Mouse (Mus musculus) erythroblast, adult 5-6 weeks (primary cell): ENCODE measurements around the gene Misp. TPM values are rescaled to one million over a fixed set of nuclear protein-coding genes. Genes with fewer than 3 reads are reported as not detected.

Experiments
- ATAC-seq: replicated peaks from 2 replicates; pipeline ENCODE4 v1.8.0; 2016; ENCODE audit warnings: moderate number of reproducible peaks, mild to moderate bottlenecking, moderate TSS enrichment, inconsistent platforms; ENCODE audit not compliant: poor library complexity, low FRiP score, severe bottlenecking
- total RNA-seq, 2 experiments: library from RNA; stranded (forward) in 1 of 2; stranded (reverse) in 1 of 2; fragments of 150-400 nt in 1 of 2; fragments of 200-764, 138-1000 nt in 1 of 2; gene quantifications; 2 replicates each; pipeline versions ENCODE4 v1.2.3 to v1.2.4; 2015 to 2017; ENCODE audit warnings: low replicate concordance in 2 of 2

The Misp gene
- not detected in 2 replicates for total RNA-seq (2015; ENCODE audit: low replicate concordance)
- not detected in 2 replicates for total RNA-seq (2017; ENCODE audit: low replicate concordance)

DNA sequence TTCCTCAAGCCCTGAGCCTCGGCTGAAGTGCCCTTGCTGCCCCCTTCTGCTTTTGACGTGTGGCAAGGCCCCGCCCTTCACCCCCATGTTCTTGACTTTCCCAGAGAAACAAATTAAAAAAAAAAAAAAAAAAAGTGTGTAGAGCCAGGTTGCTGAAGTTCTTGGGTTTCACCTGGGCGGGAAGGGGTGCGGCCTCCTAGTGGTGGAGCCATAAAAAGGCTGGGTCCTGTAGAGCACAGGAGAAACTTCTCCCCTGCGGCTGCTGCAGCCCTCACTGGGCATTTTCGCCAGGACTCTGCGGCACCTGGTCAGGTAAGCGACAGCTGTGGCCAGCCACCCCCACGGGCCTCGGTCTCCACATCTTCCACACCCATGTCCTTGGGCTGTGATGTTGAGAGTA lies at the start of gene Misp:
Gene Misp, plus strand, starts transcription at position 208 of the 400 bp plus-strand sequence.
- ATAC-seq: no peak

DNA sequence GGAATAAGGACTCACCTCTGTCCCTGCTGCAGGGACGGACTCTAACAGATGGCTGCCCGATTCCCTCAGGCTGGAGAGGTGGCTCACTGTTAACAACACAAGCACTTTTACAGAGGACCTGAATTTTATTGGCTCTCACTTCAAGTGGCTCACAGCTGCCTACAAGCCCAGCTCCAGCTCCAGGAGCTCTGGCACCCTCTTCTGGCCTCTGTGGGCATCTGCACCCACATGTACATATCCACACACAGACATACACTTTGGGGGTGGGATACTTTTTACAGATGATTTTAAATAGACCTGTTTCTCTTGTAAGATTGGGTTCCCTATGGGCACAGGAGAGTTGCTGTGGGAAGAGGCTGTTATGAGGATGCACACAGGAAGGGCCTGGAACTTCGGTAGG lies 48.5 kb upstream of the Misp start:
- no peak for ATAC-seq

DNA sequence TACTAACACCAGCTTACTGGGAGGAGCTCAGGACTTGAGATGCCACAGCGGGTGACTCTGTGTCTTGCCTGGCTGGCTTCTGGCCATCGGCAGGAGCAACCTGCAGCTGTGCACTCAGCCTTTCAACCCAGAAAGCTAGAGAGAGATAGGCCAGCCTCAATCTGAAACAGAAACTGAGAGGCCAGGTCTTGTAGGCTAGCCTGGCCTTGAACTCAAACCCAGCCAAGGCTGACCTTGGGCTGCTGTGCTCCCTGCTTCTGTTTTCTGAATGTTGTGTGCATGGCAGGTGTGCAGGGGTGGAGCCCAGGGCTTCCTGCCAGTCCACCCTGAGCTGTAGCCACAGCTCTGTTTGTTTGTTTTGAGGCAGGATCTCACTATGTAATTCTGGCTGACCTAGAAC lies 47.6 kb upstream of the Misp start:
- ATAC-seq: no peak

DNA sequence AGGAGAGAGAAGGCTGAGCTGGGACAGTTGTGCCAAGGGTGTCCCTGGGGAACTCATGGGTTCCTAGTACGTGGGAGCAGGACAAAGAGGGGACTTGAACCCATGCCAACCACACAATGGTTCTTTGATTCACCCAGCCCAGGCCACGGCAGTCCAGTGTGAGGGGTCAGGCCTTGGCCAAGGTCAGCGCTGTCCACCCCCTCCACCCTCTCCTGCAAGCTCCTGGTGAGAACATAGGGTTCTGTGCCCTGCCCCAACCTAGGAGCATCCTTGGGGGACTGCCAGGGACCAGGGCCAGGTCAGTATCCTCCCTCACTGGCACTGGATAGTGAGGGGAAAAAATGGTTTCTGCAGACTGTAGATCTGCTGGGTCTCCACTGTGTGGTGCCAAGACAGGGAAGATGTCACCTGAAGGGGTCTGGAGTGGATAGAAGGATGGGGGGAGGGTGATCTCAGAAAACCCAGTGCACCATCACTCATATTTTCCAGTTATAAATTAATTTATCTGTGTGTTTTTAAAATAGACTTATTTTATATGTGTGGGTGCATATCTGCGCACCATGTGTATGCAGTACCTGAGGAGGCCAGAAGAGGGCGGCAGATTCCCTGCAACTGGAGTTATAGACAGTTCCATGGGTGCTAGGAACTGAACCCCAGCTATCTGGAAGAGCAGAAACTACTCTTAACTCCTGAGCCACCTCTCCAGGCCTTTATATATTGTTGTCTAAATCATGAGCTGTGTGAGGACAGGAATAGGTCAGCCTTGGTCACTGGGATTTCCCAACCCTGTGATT lies 46.1 kb upstream of the Misp start:
- ATAC-seq: no peak

DNA sequence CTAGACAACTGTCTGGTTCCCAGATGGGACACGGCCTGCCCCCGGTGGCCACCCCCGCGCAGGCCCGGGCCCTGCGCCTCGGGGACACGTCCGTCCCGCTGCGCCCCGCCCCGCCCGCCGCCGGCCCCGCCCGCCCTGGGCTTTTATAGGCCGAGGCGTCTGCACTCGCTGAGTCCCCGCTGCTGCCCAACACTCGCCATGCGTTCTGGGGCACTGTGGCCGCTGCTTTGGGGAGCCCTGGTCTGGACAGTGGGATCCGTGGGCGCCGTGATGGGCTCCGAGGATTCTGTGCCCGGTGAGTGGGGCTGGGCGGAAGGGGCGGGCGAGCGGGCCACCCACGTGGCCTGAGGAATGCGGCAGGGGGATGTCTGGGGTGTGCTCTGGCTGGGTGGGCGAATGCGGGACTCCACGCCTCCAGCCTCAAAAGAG lies 43.7 kb upstream of the Misp start, which contains the start of gene Fstl3:
Gene Fstl3, plus strand, starts transcription at position 170 of the 429 bp plus-strand sequence.
- ATAC-seq: no peak

DNA sequence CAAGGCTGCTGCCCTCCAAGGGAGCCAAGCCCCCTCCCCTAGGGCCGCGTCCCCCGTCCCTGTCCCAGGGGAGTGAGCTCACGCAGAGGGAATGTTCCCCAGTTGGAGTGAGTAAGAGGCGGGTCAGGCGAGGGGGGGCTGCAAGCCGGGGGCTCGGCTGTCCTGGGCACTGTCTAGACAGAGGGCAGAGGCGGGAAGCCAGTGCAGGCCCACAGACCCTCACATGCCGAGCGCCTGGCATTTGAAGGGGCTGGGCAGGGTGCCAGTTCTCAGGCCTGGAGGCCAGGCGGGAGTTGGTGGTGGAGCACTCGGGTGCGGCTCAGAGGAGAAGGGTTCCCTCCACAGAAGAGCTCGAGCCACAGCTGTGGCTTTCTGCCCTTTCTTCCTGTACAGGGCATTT lies 42.8 kb upstream of the Misp start:
- no peak for ATAC-seq

DNA sequence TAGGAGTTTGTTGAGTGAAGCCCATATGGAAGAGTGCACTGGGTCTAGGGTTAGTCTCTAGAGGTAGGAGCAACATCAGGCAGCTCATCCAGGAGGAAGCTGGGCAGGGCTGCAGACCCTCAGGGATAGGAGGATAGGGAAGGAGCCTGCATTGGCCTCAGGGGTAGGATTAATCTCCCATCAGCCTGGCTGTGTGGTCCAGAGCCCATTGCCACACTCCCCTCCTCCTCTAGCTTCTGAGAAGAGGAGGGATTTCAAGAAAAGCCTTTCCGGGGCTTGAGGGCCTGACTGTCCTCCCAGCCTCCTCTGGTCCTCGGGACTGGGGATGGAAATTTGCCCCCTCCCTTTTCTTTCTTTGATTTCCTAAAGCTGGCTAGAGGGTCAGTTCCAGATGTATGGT lies 41.6 kb upstream of the Misp start:
- ATAC-seq: no peak

DNA sequence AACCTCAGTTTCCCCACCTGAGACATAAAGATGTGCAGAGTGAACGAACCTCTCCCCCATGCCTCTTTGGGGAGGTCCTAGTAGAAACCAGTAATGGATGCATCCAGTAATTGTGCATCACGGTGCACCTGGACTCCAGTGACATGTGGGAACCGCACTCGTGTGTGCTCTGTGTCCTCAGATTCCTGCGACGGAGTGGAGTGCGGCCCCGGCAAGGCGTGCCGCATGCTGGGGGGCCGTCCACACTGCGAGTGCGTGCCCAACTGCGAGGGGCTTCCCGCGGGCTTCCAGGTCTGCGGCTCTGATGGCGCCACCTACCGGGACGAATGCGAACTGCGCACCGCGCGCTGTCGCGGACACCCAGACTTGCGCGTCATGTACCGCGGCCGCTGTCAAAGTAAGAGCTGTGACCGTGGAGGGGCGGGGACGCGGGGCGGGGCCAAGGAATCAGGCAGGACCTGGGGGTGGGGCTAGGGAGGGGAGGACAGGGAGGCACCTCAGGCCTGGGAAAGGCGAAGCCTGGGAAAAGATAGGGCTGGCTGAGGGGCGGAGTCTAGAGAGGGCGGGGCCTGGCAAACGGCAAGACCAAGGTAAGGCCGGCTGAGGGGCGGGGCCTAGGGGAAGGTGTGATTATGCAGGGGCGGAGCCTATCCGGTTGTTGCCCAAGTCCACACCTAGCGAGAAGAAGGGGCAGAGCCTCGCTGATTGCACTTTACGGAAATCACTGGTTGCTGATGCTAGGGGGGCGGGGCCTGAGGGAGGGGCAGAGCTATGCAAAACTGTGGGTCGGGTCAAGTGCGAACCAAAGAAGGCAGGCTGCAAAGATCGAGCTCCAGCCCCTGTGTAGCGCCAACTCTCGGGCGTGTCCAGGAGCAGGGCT lies 40.8 kb upstream of the Misp start:
- peak; percentile 74 for ATAC-seq

DNA sequence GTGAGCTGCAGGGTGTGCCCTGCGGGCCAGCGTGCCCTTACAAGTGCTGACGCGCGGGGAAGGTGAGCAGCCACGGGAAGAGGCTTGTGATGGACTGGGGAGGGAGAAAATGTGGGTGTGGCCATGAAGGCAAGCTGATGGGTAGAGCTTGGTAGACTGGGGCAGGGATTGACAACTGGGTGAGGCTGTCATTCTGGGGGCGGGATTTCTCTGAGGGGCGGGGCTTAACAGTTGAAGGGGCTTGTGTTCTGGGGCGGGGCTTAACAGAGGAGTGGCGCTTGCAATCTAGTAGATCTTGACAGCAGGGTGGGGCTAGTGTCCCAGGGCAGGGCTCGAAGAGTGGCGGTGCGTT lies 40.1 kb upstream of the Misp start:
- peak; percentile 48; the same call in 1 of the 2 replicates for ATAC-seq

DNA sequence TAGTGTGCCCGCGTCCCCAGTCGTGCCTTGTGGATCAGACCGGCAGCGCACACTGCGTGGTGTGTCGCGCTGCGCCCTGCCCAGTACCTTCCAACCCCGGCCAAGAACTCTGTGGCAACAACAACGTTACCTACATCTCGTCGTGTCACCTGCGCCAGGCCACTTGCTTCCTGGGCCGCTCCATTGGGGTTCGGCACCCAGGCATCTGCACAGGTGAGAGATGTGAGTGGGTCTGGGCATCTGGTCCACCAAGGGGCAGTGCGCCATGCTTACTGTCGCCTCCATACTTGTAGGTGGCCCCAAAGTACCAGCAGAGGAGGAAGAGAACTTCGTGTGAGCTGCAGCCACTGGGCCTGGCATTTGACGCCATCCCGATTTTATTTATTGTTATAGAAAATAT lies 39.6 kb upstream of the Misp start:
- ATAC-seq: no peak

DNA sequence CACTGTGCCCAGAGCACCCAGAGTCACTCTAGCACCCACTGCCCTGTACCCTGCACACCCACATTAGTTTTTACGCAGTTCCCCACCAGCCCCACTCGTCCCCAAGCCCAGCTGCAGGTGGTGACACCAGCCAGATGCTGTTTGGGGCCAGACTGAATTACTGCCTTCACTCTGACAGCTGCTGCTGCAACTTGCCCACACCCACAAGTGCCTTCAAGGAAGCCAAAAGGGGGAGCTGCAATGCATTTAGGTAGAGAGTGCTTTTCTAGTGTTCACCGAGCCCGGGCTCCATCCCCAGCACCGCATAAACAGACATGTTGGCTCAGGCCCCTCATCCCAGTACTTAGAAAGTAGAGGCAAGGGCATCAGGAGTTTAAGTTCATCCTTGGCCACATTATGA lies 38.8 kb upstream of the Misp start:
- no peak for ATAC-seq

DNA sequence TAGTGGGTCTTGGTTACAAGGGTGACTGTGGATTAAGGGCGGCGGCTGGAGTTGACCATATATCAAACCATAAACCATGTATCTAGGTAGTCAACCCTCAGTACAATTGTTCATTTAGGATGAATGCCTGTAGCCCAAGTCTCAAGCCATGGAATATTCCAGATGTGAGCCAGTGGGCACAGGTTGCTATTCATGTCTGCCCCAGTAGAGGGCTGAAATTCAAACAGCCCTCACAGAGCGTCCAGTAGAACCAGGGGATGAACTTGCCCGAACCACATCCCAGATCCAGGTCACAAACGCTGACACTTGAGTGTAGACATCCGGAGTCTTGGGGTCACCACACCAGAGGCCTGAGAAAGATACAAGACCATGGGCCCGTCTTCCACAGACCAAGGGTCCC lies 37.7 kb upstream of the Misp start:
- ATAC-seq: no peak

DNA sequence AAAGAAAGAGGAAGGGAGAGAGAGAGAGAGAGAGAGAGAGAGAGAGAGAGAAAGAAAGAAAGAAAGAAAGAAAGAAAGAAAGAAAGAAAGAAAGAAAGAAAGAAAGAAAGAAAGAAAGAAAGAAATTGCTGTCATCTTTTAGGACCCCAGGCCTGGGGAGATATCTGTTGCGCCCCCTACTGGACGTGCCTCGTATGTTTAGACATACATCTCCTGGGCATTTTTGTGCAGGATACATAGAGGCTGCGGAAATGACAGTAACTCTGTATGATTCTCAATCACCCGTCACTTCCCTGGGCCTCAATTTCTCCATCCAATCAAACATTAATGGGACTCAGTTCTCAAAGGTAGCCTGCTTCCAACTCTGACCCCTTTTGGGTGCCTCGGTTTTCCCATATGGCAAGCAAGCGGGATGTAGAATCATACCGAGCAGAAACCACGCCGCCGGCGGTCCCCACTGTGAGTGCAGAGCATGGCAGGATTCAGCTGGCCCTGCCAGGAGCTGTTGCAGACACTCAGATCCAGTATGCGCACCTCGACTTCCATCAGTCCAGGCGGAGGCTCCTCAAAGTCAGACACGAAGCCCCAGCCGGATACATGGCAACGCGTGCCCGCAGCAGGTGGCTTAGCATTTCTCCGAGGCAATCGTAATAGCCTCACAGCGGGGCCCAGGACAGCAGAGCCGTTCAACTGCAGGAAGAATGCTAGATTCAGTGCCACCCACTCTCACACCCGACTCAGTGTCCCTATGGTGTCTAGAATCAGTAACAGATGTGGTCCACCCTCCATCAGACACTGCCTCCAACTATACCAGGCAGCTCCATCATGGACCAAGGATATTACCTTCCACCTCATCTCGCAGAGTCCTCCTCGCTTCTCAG lies 36.6 kb upstream of the Misp start:
- ATAC-seq: no peak

DNA sequence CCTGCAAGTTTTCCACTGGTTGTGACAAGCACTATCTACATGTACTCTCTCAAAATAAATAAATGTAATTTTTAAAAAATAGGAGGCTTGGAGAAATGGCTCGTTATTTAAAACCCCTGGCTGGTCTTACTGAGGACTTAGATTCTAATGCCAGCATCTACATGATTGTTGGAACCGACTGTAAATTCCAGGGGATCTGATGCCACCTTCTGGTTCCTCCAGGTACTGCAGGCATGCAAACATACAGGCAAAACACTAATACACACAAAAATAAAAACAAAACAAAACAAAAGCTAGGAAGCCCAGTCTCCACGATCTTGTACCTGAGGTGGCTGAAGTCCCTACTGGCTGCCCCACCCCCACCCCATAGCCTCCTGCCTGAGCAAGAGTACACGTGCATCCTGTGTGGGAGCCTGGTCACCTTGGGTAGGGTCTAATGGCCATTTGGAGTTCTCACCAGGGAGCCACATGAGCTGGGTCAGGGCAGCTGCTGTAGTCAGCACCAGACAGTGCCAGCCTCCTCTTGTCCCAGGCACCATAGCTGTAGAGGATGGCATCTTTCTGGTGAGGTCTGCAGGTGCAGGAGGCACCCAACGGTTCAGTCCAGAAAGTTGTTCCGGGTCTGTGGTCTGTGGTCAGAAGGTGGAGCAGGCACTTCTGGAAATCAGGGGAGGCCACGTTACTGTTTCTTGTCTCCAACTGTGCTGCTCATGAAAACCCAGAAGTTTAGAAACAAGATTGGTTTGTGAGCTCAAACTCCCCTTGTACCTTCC lies 32.2 kb upstream of the Misp start:
- peak; percentile 59 for ATAC-seq

DNA sequence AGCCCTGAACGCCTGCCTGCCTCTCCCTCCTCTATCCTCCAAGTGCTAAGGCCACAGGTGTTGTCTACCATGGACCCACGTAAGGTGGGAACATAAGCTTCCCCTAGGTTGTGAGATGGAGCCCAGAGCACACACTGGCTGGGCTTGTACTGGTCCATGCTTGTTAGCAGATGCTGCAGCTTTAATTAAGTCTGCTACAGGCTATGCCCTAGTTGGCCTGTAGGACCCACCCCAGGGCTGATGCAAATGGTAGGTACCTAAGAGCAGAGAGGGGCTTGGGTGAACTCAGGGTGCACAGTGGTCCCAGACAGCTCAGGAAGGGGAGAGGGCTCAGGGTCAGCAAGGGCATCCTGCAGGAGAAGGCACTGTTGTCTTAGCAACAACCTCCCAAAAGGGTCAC lies 31.2 kb upstream of the Misp start:
- no peak for ATAC-seq

DNA sequence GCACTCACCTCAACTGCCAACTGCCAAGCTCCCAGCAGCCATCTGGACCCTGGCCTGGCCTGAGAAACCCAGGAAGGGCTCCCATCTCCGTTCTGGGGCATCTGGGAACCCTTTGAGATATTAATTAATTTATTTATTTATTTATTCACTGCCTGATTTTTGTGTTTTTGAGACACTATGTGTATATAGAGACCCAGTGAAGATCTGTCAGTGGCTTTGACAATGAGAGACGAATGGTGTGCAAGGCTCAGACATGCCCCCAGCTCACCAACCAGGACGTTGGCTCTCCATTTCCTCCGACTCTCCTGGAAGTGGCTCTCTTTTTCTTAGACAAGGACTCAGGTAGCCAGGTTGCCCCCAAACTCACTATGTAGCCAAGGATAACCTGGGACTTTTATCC lies 29.9 kb upstream of the Misp start, which contains the start of gene Prss57:
Gene Prss57, minus strand, starts transcription at position 101 of the 400 bp plus-strand sequence.
- ATAC-seq: no peak

DNA sequence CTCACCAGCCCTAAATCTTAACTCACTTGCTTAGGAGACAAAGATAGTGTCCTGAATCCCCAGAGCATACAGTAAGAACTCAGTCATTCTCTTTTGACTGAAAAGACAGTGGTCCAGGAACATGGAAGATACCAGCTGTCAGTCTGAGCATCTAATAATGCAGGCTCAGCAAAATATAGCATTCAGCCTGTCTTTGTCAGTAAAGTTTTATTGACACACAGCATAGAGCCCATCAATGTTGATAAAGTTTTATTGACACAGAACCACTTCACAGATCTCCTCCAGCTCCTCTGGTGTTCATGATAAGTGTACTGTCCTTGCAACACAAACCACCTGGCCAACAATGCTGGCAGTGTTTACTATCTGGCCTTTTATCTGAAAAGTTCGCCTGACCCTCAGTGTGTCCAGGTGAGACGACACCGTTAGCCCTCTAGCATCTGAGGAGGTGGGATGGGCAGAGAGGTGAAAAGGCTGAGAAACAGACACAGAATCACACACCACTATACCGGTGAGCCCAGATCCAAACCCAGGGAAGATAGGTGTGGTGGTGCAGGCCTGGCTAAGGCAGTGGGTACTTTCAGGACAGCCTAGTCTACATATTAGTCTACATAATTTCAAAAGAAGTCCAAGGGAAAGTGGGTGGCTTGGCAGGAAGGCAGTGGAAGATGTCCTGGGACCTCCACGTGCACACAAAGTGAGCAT lies 28.3 kb upstream of the Misp start:
- no peak for ATAC-seq

DNA sequence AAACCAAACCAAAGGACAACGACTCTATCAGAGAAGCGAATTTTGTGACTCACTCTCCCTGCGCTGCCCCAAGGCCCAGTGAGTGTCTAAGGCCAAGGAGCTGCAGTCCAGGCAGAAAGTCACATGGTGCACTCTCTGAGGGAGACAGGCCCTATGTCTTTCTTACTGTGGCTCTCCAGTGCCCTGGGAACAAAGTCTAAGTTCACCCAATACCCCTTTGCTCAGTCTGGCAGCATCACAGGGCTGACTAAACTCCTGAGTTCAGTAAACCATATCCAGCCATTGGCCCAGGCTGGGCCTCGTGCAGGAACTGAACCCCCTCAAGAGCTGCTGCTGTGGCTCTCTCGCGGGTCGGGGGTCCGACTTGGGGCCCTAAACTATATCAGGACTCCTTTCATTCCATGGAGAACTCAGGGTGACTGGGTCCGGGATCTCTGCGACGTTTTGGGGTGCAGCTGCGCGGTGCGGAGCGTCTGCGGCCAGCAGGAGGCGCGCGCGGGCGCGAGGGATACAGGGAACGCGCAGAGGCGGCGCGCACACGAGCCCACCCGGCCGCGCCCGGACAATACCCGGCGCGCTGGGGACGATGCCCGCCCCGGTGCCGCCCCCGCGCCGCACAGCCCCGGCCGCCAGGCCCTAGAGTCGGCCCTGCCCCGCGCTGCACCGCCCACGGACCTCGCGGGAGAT lies 27.6 kb upstream of the Misp start, which contains the start of gene Palm:
Gene Palm, plus strand, starts transcription at position 522 of the 687 bp plus-strand sequence.
- ATAC-seq: peak; percentile 50; the same call in 1 of the 2 replicates
